Mouse (Mus musculus): ENCODE measurements at regions not wholly inside any gene's neighbourhood (a gene's known extent, or its start where the extent isn't known, plus 50 kb on each side); places are given as distances from the start of the nearest gene placed in this dataset.

DNA sequence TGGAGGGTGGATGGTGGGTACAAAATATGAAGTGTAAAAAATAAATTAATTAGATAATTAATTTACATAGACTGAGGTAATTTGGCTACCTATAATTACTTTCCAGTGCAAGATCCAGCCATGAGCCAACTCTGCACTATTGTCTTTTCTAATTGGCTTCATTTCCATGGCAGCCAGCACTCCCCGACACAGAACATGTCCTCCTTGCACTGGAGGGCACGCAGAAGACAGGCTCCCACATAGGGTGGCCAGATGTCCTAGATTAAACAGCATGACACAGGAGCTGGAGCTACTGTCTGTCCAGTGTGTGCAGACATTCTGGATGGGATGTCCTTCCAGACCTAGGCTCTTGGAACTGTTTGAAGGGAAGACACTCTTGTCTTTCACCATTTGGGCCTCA lies 278.0 kb downstream of the Inhba start:
- Histone ChIP-seq H3K4me2 (ENCODE audit: low read depth, low read length) (no peak overlapping the region), H3K9me3 (ENCODE audit: control insufficient read depth, low read length) (no peaks in the 10 kb centered on the region), H3K4me3 (ENCODE audit: low read depth, low read length) (no peak overlapping the region), H3K36me3 (ENCODE audit: control insufficient read depth, insufficient read depth, low read length) (no peaks in the 10 kb centered on the region), H3K27ac (replicated peaks; ENCODE audit: low read depth, low read length) (no peak overlapping the region), H3K4me1 (ENCODE audit: control insufficient read depth, insufficient read depth, low read length) (no peaks in the 10 kb centered on the region), H3K9ac (ENCODE audit: low read depth, low read length) (no peak overlapping the region), H3K27me3 (replicated peaks; ENCODE audit: control insufficient read depth, insufficient read depth, low read length) (no peaks in the 10 kb centered on the region)
- ATAC-seq (ENCODE audit: low read depth) (no peak), DNase-seq (ENCODE audit: low spot score) (no peak)
- WGBS, result 63% methylated on average over 2 of the region's 2 CpGs

DNA sequence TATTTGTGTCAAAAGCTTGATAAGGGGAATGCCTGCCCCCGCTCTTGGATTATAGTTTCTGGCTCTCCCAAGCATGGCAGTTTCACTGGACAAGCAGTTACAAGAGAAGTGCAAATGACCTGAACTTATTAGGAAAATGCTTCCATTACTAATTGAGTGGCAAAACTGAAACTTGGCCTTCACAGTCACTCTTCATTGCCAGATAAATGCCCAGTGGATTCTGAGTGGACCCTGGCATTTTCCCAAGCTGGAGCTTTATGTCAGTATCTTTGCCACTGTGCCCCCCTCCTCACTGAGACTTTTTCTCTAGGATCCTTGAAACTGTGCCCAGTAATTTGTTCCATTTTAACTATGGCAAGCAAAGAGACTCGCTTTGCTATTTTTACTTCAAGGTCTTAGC lies 279.1 kb downstream of the Inhba start:
- no peak overlapping the region for H3K27ac ChIP-seq (replicated peaks; ENCODE audit: low read depth, low read length)

DNA sequence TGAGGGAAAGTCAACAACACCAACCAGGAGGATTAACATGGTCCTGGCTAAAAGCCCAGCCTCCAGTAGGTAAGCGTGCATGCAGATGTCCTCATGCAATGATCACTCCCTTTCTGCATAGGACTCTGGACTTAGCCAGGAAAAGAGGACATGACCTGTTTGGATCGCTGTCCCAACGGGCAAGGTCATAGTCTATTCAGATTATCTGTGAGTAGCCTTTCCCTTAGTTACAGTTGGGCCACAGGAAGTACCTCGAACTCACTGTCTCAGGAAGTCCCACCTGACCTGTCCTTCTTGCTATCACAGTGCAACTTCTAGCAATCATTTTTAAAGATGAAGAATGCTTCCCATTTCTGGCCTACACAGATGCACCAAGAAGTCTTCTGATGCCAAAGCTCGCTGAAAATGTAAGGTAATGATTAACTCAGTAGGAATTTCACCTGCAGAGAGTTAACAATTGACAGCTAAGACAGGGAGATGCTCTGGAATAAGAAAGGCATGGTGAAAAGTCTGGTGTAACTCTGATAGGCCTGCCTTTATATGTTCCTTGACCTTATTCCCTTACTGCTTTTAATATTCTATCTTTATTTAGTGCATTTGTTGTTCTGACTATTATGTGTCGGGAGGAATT lies 280.1 kb downstream of the Inhba start:
- no peak overlapping the region for H3K4me2 ChIP-seq (ENCODE audit: low read depth, low read length)
- no peak overlapping the region for H3K4me3 ChIP-seq (ENCODE audit: low read depth, low read length)
- DNase-seq (ENCODE audit: low spot score), result no peak
- ATAC-seq (ENCODE audit: low read depth), result no peak
- H3K36me3 ChIP-seq (ENCODE audit: control insufficient read depth, insufficient read depth, low read length), result no peaks in the 10 kb centered on the region
- no peaks in the 10 kb centered on the region for H3K27me3 ChIP-seq (replicated peaks; ENCODE audit: control insufficient read depth, insufficient read depth, low read length)
- H3K9me3 ChIP-seq (ENCODE audit: control insufficient read depth, low read length), result no peaks in the 10 kb centered on the region
- H3K27ac ChIP-seq (replicated peaks; ENCODE audit: low read depth, low read length), result no peak overlapping the region
- no peak overlapping the region for H3K9ac ChIP-seq (ENCODE audit: low read depth, low read length)
- no peaks in the 10 kb centered on the region for H3K4me1 ChIP-seq (ENCODE audit: control insufficient read depth, insufficient read depth, low read length)
- 86% methylated on average over 6 of the region's 6 CpGs for WGBS

More for the DNA sequence above, 279.1 kb downstream of the Inhba start:
- no peaks in the 10 kb centered on the region for H3K4me1 ChIP-seq (ENCODE audit: control insufficient read depth, insufficient read depth, low read length)
- H3K36me3 ChIP-seq (ENCODE audit: control insufficient read depth, insufficient read depth, low read length), result no peaks in the 10 kb centered on the region
- H3K27me3 ChIP-seq (replicated peaks; ENCODE audit: control insufficient read depth, insufficient read depth, low read length), result no peaks in the 10 kb centered on the region
- WGBS, result 74% methylated on average over 2 of the region's 2 CpGs
- no peak overlapping the region for H3K9ac ChIP-seq (ENCODE audit: low read depth, low read length)
- DNase-seq (ENCODE audit: low spot score), result no peak
- no peak overlapping the region for H3K4me3 ChIP-seq (ENCODE audit: low read depth, low read length)
- no peaks in the 10 kb centered on the region for H3K9me3 ChIP-seq (ENCODE audit: control insufficient read depth, low read length)
- ATAC-seq (ENCODE audit: low read depth), result no peak
- no peak overlapping the region for H3K4me2 ChIP-seq (ENCODE audit: low read depth, low read length)

DNA sequence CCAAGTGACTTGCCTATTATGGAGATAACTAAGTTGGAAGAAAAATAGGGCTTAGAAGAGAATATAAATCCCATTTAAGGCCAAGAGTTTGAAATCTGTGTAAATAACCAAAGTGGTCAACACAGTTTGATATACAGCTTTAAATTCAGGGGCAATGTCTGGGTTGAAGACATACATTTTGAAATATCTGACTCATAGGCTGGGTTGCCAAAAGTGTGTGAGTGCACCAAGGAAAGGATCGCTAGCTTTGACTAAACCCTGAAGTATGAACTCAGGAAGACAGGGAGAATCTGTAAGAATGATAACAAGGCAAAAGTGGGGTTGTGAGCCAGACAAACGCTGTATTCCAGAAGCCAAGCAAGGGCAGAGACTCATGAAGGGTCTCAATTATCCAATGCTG lies 288.1 kb downstream of the Inhba start:
- no peaks in the 10 kb centered on the region for H3K36me3 ChIP-seq (ENCODE audit: control insufficient read depth, insufficient read depth, low read length)
- WGBS, result 72% methylated on average over 2 of the region's 2 CpGs

DNA sequence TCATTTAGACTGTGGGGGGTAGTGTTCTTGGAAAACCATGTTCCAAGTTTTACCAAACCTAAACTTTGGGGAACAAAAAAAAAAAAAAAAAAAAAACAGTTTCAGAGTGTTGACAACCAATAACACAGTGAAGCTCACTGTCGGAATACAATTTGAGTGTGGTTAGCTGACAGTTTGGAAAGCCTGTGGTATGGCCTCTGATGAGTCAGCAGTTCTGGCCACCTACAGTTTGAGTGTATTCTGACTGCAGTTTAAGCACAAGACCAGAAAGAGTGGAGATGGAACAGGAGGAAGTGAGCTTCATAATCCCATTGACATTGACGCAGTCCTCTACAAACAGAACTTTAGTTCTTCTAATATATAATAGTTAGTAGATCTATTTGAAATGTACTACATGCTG lies 303.0 kb downstream of the Inhba start:
- ATAC-seq (ENCODE audit: low read depth) (no peak), DNase-seq (ENCODE audit: low spot score) (peak; percentile 27)
- no peaks in the 10 kb centered on the region for H3K27me3 ChIP-seq (replicated peaks; ENCODE audit: control insufficient read depth, insufficient read depth, low read length)
- no peak overlapping the region for H3K27ac ChIP-seq (replicated peaks; ENCODE audit: low read depth, low read length)
- H3K36me3 ChIP-seq (ENCODE audit: control insufficient read depth, insufficient read depth, low read length), result no peaks in the 10 kb centered on the region
- H3K4me1 ChIP-seq (ENCODE audit: control insufficient read depth, insufficient read depth, low read length), result no peaks in the 10 kb centered on the region
- H3K9ac ChIP-seq (ENCODE audit: low read depth, low read length), result no peak overlapping the region
- H3K4me2 ChIP-seq (ENCODE audit: low read depth, low read length), result no peak overlapping the region
- no peaks in the 10 kb centered on the region for H3K9me3 ChIP-seq (ENCODE audit: control insufficient read depth, low read length)
- H3K4me3 ChIP-seq (ENCODE audit: low read depth, low read length), result no peak overlapping the region
- 77% methylated on average over 2 of the region's 2 CpGs for WGBS

More for the DNA sequence above, 288.1 kb downstream of the Inhba start:
- DNase-seq (ENCODE audit: low spot score) (no peak), ATAC-seq (ENCODE audit: low read depth) (no peak)
- Histone ChIP-seq H3K27ac (replicated peaks; ENCODE audit: low read depth, low read length) (no peak overlapping the region), H3K4me2 (ENCODE audit: low read depth, low read length) (no peak overlapping the region), H3K4me1 (ENCODE audit: control insufficient read depth, insufficient read depth, low read length) (no peaks in the 10 kb centered on the region), H3K27me3 (replicated peaks; ENCODE audit: control insufficient read depth, insufficient read depth, low read length) (no peaks in the 10 kb centered on the region), H3K9ac (ENCODE audit: low read depth, low read length) (no peak overlapping the region), H3K4me3 (ENCODE audit: low read depth, low read length) (no peak overlapping the region), H3K9me3 (ENCODE audit: control insufficient read depth, low read length) (no peaks in the 10 kb centered on the region)

DNA sequence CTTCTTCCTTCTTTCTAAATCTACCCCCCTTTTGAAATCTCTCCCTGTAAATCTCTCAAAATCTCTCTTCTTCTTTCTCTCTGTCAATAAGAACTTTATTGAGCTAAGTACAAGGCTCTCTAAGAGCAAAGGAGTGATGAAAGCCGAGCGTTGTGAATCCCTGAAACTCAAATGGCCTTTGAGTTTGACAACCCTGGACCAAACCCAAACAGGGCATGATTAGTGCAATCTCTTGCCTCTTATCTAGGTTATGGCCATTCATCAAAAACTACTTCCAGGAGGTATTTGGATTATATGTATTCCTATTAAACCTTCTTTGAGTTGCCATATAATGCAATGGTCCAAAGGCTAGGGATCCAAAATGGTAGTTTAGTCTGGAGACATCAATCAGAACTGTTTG lies 304.0 kb downstream of the Inhba start:
- Histone ChIP-seq H3K4me2 (ENCODE audit: low read depth, low read length) (no peak overlapping the region), H3K9ac (ENCODE audit: low read depth, low read length) (no peak overlapping the region), H3K36me3 (ENCODE audit: control insufficient read depth, insufficient read depth, low read length) (no peaks in the 10 kb centered on the region), H3K9me3 (ENCODE audit: control insufficient read depth, low read length) (no peaks in the 10 kb centered on the region), H3K4me1 (ENCODE audit: control insufficient read depth, insufficient read depth, low read length) (no peaks in the 10 kb centered on the region), H3K27me3 (replicated peaks; ENCODE audit: control insufficient read depth, insufficient read depth, low read length) (no peaks in the 10 kb centered on the region), H3K4me3 (ENCODE audit: low read depth, low read length) (no peak overlapping the region), H3K27ac (replicated peaks; ENCODE audit: low read depth, low read length) (no peak overlapping the region)
- DNase-seq (ENCODE audit: low spot score) (no peak), ATAC-seq (ENCODE audit: low read depth) (no peak)
- 85% methylated on average over 2 of the region's 2 CpGs for WGBS

DNA sequence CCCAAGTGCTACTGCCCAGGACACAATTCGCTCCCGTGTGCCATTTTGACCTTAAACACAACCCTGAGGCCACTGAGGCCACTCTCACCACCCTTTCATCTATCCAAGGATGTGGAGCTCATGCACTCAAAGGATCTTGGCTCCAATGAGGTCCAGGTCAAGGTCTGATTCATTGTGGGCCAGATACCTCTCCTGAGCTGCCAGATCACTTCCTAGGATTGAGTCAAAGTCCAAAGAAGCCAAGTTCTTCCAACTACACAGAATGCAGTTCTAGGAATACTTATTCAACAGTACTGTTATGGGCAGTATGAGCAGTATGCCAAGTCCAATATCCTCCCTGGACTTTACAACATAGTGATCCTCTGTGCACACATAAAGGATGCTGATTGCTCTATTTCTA lies 304.9 kb downstream of the Inhba start:
- Histone ChIP-seq H3K27ac (replicated peaks; ENCODE audit: low read depth, low read length) (no peak overlapping the region), H3K27me3 (replicated peaks; ENCODE audit: control insufficient read depth, insufficient read depth, low read length) (no peaks in the 10 kb centered on the region), H3K4me2 (ENCODE audit: low read depth, low read length) (no peak overlapping the region), H3K36me3 (ENCODE audit: control insufficient read depth, insufficient read depth, low read length) (no peaks in the 10 kb centered on the region), H3K9ac (ENCODE audit: low read depth, low read length) (no peak overlapping the region), H3K9me3 (ENCODE audit: control insufficient read depth, low read length) (no peaks in the 10 kb centered on the region), H3K4me3 (ENCODE audit: low read depth, low read length) (no peak overlapping the region), H3K4me1 (ENCODE audit: control insufficient read depth, insufficient read depth, low read length) (no peaks in the 10 kb centered on the region)
- ATAC-seq (ENCODE audit: low read depth) (no peak), DNase-seq (ENCODE audit: low spot score) (no peak)
- 88% methylated on average over 2 of the region's 2 CpGs for WGBS

DNA sequence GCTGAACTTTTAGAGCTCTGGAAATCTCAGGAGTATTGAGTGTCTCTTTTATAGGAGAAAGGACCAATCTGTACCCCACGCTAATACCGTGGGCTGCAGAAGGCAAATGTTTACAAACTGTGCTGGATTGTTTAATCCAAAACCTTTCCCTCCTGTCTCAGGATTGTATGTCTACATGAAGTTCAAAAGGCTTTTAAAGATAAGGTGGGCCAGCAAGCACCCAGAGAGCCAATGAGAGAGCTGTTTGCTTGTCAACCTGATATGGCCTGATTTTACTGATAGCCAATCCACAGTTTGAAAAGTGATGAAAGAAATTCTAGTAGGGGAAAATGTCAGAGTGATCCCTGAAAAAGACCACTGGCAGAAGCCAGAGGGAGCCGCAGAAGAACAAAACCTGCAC lies 305.8 kb downstream of the Inhba start:
- no peaks in the 10 kb centered on the region for H3K4me1 ChIP-seq (ENCODE audit: control insufficient read depth, insufficient read depth, low read length)
- no peak overlapping the region for H3K9ac ChIP-seq (ENCODE audit: low read depth, low read length)
- ATAC-seq (ENCODE audit: low read depth) (peak; percentile 33; the same call in 1 of the 2 replicates), DNase-seq (ENCODE audit: low spot score) (peak; percentile 8)
- H3K27ac ChIP-seq (replicated peaks; ENCODE audit: low read depth, low read length), result no peak overlapping the region
- WGBS, result 38% methylated on average over 3 of the region's 3 CpGs
- no peak overlapping the region for H3K4me3 ChIP-seq (ENCODE audit: low read depth, low read length)
- H3K9me3 ChIP-seq (ENCODE audit: control insufficient read depth, low read length), result no peaks in the 10 kb centered on the region
- no peak overlapping the region for H3K4me2 ChIP-seq (ENCODE audit: low read depth, low read length)
- no peaks in the 10 kb centered on the region for H3K27me3 ChIP-seq (replicated peaks; ENCODE audit: control insufficient read depth, insufficient read depth, low read length)
- H3K36me3 ChIP-seq (ENCODE audit: control insufficient read depth, insufficient read depth, low read length), result no peaks in the 10 kb centered on the region

DNA sequence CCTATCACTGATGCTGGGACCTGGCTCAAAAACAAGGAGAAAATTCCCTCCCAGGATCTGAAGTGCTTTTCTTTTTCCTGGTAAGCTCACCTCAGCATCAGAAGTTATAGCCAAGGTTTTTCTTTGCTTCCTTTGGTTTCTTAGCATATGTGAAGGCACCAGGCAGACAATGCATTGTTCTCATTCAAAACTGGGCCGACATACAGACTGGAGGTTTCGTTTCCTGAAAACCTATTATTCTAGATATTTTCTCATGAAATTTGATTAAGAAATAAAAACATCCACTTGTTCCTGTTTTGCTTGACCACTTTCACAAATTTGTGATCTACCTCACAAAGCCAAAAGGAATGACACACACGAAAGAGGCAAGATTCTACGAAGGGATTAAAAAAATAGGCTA lies 308.7 kb downstream of the Inhba start:
- Histone ChIP-seq H3K4me3 (ENCODE audit: low read depth, low read length) (no peak overlapping the region), H3K27ac (replicated peaks; ENCODE audit: low read depth, low read length) (no peak overlapping the region), H3K27me3 (replicated peaks; ENCODE audit: control insufficient read depth, insufficient read depth, low read length) (no peaks in the 10 kb centered on the region), H3K9me3 (ENCODE audit: control insufficient read depth, low read length) (no peaks in the 10 kb centered on the region), H3K9ac (ENCODE audit: low read depth, low read length) (no peak overlapping the region), H3K36me3 (ENCODE audit: control insufficient read depth, insufficient read depth, low read length) (no peaks in the 10 kb centered on the region), H3K4me1 (ENCODE audit: control insufficient read depth, insufficient read depth, low read length) (no peaks in the 10 kb centered on the region), H3K4me2 (ENCODE audit: low read depth, low read length) (no peak overlapping the region)
- ATAC-seq (ENCODE audit: low read depth) (no peak), DNase-seq (ENCODE audit: low spot score) (no peak)
- 76% methylated on average over 4 of the region's 4 CpGs for WGBS

All from embryonic facial prominence, embryonic 14.5 days (tissue).